Mouse (Mus musculus) telencephalon, adult 2 months (tissue): ENCODE measurements around the gene Pcsk6.

Experiments used
- DNase-seq: peaks from one replicate; pipeline ENCODE4 v3.0.0-alpha.2; 2011; ENCODE audit warnings: low read depth, low spot score

The Pcsk6 gene

DNA sequence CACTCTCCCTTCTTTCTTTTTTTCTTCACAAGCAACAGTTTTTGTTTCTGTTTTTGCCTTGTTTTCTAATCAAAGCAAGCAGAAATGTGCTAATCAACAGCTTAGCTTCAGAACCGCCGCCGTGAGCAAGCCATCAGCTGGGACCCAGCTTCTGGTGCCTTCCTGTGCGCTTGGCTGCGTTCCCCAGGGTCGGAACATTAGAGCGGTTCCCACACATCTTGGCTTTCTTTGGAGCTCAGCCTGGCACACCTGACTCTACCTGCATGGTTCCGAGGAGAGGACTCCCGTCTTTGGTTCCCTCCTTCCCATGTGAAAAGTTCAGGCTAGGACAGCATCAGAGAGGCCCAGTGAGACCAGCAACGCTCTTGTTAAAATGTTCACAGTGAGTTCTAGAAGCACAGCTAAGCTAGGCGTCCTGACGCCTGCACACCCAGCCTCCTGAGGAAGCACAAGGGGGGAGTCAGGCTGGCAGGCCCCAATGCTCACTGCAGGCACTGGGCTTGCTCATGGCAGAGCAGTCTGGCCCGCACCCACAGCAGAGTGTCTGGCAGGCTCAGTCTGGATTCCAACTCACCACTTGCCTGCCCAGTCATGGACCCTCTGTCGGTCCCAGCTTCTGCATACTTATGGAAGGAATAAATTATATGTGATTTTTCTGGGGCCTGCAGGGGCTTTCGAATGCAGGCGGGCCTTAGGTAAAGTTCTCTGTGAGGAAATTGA is 139.7 kb downstream of the Pcsk6 start:
- no peak for DNase-seq

DNA sequence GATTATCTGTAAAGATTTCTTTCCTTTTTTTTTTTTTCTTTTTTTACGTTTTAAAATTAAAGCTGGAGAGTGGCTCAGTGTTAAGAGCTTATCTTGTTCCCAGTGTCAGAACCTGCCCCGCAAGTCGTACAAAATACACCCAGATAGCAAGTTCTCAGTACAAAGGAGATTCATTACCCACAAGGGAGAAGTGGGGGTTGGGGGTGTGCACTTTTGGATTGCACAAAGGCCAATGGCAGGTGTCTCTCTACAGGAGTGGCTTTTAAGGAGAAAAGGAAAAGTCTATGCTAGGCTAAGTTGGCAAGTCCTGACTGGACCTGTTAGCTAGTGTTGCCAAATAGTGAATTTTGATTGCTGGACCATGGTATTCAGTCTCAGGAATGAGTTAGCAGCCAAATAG is 140.3 kb downstream of the Pcsk6 start:
- DNase-seq: no peak

DNA sequence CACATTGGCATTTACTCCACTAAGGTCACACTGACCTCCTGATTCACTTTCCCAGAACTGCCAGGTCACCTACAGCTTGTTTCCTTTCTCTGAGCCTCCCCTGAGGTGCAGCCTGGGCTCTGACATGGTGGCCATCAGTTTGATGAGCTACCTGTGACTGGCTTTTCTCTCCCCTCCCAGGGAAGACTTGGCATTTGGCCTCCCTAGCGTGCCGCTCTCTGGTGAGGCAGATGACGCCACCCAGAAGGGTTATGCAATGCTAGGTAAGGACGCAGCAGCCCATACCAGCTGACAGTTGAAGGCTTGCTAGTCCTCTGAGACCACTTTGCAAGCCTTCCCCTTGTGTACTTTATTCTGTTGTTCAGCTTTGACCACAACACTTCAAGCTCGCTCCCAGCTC is 141.9 kb downstream of the Pcsk6 start:
- DNase-seq: no peak

DNA sequence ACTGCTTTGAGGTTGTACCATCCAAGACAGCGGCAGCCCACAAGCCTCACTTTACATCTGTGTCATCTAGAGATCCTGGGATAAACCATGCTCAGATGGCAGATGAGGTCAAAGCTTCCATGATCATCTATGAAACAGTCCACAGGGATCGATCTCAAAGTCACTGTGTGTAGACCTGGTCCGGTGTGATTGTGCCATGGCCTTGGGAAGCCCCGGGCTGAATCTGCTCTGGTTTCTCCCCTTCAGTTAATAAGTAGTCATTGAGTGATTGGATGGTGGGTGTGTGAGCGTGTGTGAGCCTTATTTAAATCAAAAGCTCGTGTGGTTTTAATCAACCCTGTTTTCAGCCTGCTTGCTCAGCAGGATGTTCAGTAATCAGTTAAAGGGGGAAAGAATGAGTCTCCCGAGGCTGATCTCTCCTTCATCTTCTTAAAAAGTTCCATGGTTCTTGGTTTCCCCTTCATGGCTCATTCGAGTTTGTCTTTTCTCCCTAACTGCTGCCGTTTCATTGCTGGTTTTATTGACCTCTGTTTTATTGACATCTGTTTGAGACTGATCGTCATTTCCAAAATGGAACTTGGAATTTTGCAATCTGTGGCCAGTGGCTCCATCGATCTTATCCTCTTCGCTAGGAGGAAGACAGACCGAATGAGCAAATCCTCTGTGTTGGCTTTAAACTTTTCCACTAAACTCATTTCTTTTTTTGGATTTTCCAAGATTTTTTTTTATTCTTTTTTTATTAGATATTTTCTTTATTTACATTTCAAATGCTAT is 142.5 kb downstream of the Pcsk6 start:
- DNase-seq: no peak

DNA sequence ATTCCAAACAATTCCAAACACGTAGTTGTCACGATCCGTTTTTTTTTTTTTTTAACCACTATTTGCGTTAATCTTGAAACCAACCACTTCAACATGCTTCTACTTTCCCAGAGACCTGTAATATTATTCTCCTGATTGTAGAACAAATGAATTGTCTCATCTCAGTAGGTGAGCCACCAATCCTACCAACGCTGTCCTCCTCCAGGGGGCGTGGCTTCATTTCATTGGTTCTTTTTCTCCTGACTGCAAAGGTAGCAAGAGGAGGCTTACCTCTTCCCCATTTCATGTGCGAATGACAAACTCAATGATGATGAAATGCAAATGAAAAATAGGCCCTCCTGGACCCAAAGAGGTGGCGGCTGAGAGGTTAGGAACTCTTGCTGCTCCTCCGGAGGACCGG is 143.5 kb downstream of the Pcsk6 start:
- DNase-seq: no peak

DNA sequence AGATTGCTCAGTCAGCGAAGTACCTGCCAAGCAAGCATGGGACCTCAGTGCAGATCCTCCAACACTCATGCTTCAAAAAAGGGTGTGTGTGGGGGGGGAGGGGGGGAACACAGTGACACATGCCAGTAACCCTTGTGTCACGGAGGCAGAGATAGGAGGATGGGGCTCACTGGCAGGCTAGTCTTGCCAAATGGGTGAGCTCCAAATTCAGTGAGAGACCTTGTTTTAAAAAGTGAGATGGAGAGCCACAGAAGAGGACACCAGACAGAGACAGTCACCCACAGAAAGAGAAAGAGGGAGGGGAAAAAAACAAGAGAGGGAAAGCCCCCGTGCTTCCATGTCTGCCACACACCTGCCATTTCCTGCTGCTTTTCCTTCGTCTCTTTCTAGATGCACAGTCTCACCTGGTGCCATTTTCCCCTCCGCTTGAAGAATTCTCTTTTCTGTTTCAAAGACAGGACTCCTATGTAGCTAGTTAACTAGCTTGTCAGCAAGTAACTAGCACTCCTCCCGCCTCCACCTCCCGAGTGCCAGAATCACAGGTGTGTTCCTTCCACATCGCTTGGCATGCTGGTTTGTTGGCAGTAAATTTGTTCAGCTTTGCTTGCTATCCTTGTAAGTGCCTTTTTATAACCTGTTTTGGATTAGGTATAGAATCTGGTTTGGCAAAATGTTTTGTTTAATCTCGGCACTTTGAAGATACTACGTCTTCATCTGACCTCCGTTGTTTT is 146.8 kb downstream of the Pcsk6 start:
- no peak for DNase-seq

DNA sequence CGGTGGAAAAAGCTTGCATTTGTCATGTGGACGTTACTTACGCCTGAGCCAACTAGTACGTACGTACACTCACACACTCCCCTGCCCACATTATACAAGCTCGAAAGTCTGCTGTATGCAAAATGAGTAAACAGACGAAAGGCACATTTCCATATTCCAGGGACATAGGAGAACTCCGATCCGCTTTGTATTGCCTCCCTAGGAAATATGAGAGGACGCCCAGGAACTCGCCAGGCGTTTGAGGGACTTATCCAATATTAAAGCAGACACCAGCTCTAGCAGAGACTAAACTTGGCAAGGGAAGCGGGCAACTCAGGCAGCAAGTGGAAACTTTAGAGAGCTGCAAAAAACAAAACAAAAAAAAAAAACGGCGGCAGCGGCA is 147.3 kb downstream of the Pcsk6 start:
- no peak for DNase-seq

DNA sequence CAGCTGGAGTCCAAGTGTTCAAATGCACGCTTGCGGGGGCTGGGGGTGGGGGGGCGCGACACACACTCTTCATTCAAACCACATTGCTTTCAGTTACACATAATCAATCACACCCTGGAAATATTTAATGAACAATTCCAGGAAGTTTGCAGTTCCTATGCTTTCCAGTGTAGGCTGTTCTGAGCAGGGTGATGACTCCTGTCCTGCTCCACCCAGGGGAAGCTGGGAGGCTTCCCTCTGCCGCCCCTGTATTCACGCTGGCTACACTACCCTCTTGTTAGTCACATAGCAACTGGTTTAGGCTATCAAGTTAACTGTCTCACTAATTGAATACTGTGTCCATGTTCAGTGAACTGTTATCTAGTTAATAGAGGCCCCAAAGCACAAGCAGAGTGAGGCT is 149.0 kb downstream of the Pcsk6 start:
- DNase-seq: no peak

DNA sequence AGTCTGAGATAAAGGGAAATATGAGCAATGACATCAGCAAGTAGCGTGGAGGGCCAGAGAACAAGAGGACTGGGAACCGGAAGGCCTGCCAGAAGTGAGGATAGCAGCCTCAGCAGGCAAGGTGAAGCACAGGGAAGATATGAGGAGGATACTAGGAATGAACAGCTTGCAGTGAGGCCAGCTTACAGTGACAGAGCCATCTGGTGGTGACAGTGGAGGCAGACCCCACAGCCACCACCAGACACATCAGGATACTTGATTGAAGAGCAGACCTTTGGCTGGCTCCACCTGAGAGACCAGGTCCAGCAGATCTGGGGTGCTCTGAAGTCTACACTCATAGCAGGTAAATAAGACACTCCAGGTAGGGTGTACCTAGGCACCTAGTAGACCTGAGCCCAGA is 166.2 kb downstream of the Pcsk6 start:
- DNase-seq: no peak

DNA sequence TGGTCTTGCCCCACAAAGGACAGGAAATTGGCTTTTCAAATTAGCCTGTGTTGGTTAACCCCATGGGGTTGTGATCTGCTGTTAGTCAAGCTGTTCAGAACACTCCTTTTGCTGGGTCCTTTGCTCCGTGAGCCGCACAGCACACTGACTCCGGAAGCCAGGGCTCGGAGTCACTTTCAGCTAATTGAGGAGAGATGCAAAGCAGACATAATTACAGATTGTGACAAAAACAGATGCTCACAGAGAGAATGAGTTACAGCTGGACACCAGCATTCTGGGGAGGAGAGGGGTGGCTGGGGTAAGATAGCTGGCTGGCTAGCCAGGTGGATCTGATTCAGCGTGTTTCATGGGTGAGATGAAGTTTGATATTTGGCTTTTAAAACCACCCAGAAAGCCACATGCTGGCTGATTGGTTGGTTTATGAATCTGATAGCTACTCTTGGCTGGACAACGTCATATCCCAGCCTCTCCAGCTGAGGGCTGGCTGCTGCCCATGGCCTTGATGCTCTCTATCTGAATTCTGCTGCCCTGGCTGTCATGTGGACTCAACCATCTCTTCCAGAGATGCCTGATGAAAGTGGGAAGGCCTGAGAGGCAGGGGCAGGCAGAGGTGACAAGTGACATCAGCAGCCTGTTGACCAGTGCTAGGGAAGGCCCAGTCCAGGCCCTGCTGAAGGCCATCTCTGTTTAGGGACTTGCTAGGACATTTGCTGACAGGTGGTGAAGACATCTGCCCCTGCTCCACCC is 167.4 kb downstream of the Pcsk6 start:
- no peak for DNase-seq

DNA sequence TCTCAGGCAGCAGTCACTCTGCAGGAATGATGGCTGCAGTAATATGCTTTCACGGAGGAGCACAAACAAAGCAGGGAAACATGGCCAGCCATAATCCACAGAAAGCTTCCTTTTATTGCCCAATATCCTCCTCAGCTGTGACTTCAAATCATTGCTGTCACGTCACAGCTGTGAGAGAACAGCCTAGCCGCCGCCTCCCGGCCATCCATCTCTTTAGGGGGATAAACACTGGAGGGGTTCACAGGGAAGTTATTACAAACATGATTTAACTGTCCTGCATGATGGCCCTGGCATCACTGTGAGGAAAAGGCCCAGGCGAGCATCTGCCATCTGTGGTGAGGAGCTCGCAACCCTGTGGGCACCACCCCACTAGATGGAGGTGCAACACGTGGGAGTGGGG is 175.3 kb downstream of the Pcsk6 start:
- no peak for DNase-seq

DNA sequence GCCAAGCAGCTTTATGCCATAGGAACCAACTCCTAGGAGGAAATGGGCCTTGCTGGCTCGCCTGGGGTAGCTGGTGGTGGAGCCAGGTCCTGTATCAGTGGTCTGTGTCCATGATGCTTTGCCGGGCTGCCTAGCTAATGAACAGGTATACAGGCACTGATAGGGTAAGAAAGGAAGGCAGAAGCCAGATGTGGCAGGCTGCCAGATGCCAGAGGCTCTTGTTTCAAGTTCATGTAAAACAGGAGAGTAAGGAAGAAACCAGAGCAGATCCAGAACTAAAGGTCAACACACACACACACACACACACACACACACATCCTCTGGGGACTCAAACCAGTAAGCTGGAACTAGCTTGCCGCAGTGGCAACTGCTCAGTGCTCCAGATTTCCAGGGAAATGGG is 176.7 kb downstream of the Pcsk6 start:
- DNase-seq: no peak

DNA sequence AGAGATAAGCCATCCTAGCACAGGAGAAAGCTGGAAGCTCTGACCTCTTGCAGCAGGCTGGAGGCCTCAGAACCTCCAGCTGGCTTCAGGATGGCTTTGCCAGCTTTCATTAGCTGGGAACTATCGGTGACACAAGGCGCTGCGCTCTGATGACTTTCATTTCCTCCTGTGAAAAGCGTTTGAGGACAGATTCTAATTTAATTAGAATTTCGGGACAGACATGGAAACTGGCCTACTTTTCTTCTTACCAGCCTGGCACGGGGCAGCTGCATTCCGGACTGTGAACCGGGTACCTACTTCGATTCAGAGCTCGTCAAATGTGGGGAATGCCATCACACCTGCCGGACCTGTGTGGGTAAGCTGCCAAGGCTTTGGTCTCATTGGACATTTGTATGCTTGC is 177.2 kb downstream of the Pcsk6 start:
- no peak for DNase-seq

DNA sequence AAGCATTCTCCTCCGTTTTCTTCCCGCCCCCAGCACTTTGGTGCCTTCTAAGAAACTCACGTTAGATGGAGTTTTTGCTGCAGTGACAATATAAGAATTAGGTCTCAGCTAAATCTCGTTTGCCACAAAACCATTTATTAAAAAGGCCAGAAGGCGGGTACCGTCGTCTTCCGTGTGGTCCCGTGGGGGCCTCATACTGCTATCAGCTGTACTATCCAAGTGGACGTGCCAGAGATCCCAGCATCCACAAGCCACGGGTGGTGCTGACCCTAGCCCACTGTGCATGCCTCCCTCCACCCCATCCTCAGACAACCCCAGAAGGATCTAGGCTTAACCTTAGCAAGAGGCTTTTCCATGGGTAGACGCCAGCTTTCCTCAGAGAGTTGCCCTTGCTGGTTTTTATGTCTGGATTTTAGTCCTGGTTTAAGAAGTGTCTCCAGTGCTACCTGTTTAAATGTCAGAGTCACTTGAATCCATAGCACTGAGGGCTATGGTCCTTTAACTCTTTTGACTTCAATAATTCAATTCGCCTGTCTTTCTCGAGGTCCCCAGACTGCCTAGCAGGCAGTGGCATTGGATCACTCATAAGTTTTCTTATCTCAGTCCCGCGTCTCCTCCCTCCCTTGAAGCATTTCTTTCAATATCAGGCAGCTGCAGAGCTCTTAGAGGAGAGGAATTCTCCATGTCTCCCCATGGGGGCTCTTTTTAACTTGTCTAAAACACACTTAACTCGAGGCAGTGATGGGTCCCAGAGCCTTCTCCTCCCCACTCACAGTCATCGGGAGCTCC is 178.7 kb downstream of the Pcsk6 start:
- DNase-seq: no peak

DNA sequence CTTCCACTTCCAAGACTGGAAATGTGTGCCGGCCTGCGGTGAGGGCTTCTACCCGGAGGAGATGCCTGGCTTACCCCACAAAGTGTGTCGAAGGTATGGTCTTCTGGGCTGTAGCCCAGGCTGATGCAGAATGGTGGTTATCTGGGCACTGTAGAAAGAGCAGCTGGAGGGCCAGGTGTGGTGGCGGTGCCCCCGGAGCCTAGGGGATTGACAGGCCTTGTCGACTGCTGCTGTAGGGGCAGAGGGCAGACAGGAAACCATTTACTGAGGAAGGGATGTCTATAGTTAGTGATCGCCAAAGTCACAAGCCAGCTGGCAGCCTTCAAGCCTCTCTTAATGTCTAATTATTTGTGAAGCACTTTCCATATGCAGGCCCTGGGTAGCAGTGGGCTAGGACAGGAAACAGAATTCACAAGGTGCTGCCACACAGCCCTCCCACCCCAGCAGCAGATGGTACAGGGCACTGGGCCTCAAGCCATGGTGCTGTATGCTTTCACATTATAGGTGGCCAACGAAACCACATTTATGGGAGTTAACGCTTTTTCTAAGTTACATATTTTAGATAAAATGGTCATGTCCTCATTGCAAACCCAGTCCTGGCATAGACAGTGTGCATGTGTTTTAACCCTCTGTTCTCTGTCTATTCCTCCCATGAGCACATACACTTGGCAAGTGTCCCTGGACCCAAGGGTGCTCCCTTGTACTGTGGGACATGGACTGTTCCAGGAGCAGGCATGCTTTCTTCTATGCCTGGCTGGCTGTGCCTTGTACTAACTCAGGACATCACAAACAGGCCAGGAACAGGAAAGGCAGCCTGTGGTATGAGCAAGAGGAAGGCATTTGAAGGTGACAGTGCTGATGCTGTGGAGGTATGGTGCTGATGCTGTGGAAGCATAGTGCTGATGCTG is 182.3 kb downstream of the Pcsk6 start, which contains the start of gene Gm45213:
Gene Gm45213, plus strand, starts transcription at position 51 of the 908 bp plus-strand sequence.
- DNase-seq: no peak

DNA sequence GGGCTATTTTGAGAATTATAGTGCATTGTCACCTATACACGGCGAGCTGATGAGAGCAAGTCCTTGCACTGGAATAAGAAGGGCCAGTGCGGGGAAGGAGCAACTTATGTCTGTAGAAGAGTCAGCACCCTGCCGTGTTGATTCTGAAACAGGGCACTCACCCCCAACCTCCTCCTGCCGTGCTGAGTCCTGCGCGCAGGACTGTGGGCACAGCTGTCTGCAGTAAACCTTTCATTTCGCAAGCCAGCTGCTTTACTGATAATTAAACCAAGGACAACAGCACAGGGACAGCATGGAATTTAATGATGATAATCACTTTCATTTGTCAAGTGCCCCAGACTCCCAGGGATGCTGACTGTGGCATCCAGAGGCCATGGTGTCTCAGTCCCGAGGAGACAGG is 183.1 kb downstream of the Pcsk6 start:
- DNase-seq: no peak

DNA sequence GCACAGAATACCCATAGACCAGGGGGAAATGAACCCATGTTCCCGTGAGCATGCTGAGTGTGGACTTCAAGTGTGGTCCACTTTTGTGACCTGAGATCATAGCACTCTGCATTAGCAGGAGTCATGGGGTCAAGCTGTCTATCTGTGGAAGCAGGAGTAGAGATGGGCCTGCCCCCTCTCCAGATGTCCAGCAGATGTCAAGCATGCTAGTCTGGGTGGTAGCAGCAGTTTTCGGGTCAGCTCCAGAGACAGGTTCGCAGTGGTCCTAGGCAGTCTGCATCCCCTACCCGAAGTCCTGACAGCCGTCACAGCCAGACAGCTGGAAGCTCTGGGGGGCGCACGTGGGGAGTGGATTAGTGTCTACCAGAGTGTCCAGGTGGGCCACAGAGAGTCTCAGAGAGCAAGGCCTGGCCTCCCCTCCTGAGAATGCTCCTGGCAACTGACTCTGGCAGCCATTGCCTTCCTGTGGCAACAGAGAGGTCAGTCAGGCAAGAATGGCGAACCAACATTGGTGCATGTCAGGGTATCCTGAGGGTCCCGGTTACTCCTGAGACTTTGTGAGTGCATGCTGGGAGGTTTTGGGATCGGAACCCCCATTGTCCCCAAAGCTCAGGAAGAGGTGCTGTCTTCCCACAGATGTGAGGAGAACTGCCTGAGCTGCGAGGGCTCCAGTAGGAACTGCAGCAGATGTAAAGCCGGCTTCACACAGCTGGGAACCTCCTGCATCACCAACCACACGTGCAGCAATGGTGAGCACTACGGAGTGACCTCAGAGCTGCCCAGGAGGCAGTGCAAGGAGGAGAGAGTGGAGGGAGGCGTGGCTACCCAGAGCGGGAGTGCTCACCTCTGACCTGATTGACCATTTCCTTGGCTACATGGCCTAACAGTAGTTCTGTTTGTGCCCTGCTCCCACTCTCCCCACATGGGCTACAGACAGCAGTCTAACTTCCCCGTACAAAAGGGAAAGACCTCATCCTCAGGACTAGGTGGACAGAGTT is 185.7 kb downstream of the Pcsk6 start:
- DNase-seq: no peak

DNA sequence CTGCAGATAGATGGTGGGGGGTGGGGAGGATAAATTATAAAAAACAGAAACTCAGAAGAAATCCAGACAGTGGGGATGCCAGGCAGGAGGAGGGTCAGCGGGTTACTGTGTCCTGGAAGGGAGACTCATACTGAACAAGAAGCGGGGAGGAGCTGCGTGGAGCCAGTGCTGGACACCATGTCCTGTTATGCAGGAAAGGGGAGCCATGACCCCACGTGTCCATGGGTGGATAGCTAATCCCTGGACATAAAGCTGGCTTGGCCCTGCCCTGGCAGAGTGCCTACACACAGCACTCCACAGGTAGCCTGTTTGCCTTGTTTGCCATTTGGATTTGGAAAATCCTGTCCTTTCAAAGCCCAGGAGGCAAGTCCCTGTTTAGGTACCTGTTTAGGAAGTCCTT is 186.4 kb downstream of the Pcsk6 start:
- DNase-seq: no peak
